Mouse (Mus musculus): ENCODE results near the gene Zbtb24. TPM values are rescaled to one million over a fixed set of nuclear protein-coding genes. Genes with fewer than 3 reads are reported as not detected.

Zbtb24 gene
- polyA plus RNA-seq, 1 experiment from 2014 or later = 16.9 TPM

DNA sequence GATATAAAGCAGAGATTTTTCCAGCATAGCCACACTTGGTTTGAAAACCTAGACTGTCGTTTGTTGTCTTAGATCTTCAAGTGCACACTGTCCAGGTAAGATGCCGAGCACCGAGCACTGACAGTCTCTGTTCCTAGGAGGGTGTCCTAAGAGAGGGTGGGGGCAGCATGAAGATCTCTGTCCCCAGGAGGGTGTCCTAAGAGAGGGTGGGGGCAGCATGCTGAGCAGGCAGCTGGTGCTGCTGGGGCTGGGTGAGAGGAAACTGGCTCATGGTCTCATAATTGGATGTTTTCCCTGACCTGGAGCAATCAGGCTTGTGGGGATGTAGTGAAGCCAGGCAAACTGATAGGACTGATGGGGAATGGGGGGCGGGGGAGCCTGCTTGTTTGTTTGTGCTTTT is 9.8 kb downstream of the Zbtb24 start:
- Histone ChIP-seq H3K27me3 (ENCODE audit: control insufficient read depth, insufficient read depth, low read length) (no peaks in the 10 kb centered on the region), H3K4me1 (ENCODE audit: control insufficient read depth, insufficient read depth, low read length) (no peaks in the 10 kb centered on the region), H3K27ac (ENCODE audit: low read depth, low read length) (no peak overlapping the region), H3K9ac (replicated peaks; ENCODE audit: low read depth, low read length) (no peak overlapping the region), H3K9me3 (ENCODE audit: control insufficient read depth, low read length) (no peaks in the 10 kb centered on the region), H3K4me3 (ENCODE audit: low read depth, low read length) (no peak overlapping the region), H3K4me2 (ENCODE audit: low read depth, low read length) (no peak overlapping the region), H3K36me3 (ENCODE audit: control insufficient read depth, insufficient read depth, low read length) (peaks cover 14% of the 10 kb centered on the region)
- ATAC-seq (ENCODE audit: low read depth) = no peak
- WGBS = 84% methylated on average over 4 of the region's 4 CpGs

DNA sequence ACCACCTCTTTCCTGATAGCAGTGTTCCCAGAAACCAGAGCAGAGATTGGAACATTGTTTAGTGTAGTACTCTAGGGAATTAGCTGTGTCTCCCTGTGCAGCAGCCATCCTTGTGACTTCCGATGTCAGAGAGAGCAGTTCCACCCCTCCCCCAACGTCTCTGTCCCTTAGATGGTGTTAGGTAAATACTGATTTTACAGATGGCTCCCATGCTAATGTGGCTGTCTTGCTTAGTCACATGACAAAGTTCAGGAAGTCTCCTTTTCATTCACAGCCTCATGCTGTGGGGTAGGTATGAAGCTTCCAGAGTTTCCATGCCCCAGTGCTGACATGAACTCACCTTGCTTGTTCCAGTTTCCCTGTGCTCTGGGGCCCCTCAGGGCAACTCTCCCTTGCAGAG is 10.3 kb downstream of the Zbtb24 start:
- Histone ChIP-seq H3K4me2 (ENCODE audit: low read depth, low read length) (no peak overlapping the region), H3K27ac (ENCODE audit: low read depth, low read length) (no peak overlapping the region), H3K4me3 (ENCODE audit: low read depth, low read length) (no peak overlapping the region), H3K4me1 (ENCODE audit: control insufficient read depth, insufficient read depth, low read length) (no peaks in the 10 kb centered on the region), H3K36me3 (ENCODE audit: control insufficient read depth, insufficient read depth, low read length) (peaks cover 14% of the 10 kb centered on the region), H3K9me3 (ENCODE audit: control insufficient read depth, low read length) (no peaks in the 10 kb centered on the region), H3K9ac (replicated peaks; ENCODE audit: low read depth, low read length) (no peak overlapping the region), H3K27me3 (ENCODE audit: control insufficient read depth, insufficient read depth, low read length) (no peaks in the 10 kb centered on the region)
- WGBS = 23% methylated on average over 2 of the region's 2 CpGs
- ATAC-seq (ENCODE audit: low read depth) = no peak

DNA sequence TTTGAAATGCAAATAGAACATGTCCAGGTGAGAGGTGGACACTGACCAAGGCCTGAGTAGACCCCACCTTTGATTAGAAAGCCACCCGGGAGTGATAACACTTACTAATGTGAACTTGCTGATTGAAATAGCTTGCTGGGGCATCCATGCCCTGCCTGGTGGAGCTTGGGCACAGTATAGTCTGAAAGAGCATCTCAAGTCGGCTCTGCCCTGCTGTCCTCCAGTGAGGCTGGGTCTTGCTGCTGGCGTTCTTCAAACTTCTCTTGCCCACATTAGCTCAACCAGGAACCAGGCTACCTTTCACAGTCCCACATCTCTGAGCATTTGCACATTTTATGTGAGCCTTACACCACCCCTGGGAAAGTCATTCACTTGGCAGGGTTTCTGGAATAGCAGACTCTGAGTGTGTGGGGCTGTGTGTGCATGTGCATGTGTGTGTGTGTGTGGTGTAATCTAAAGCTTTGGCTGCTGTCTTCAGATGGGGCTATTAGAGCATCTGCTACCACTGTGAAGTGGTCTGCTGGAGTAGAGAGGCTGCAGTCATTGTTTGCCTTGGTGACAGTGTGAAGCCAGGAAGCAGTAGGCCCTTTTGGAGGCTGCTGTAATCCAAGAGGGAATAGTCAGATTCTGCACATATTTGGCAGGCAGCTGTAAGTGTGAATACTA is 11.0 kb downstream of the Zbtb24 start:
- Histone ChIP-seq H3K9me3 (ENCODE audit: control insufficient read depth, low read length) (no peaks in the 10 kb centered on the region), H3K36me3 (ENCODE audit: control insufficient read depth, insufficient read depth, low read length) (peaks cover 16% of the 10 kb centered on the region), H3K4me2 (ENCODE audit: low read depth, low read length) (no peak overlapping the region), H3K9ac (replicated peaks; ENCODE audit: low read depth, low read length) (no peak overlapping the region), H3K4me1 (ENCODE audit: control insufficient read depth, insufficient read depth, low read length) (no peaks in the 10 kb centered on the region), H3K27me3 (ENCODE audit: control insufficient read depth, insufficient read depth, low read length) (no peaks in the 10 kb centered on the region), H3K27ac (ENCODE audit: low read depth, low read length) (no peak overlapping the region), H3K4me3 (ENCODE audit: low read depth, low read length) (no peak overlapping the region)
- 0 out of 2 replicates have a peak, but pooled peaks have one; percentile 17 for ATAC-seq (ENCODE audit: low read depth)
- WGBS = 90% methylated on average over 3 of the region's 3 CpGs

- peaks cover 9% of the 10 kb centered on the region for H3K36me3 ChIP-seq (ENCODE audit: control insufficient read depth, insufficient read depth, low read length)
Measured at GRCm38 (mm10) chr10:41464401-41464955, 14.3 kb downstream of the Zbtb24 start.

GRCm38 (mm10) chr10:41467325-41467724 is 17.1 kb downstream of the Zbtb24 start:
- H3K4me2 ChIP-seq (ENCODE audit: low read depth, low read length) = no peak overlapping the region
- no peaks in the 10 kb centered on the region for H3K27me3 ChIP-seq (ENCODE audit: control insufficient read depth, insufficient read depth, low read length)
- peaks cover 9% of the 10 kb centered on the region for H3K36me3 ChIP-seq (ENCODE audit: control insufficient read depth, insufficient read depth, low read length)
- WGBS = 11% methylated on average over 6 of the region's 6 CpGs
- no peak overlapping the region for H3K27ac ChIP-seq (ENCODE audit: low read depth, low read length)
- H3K9me3 ChIP-seq (ENCODE audit: control insufficient read depth, low read length) = no peaks in the 10 kb centered on the region
- ATAC-seq (ENCODE audit: low read depth) = no peak; the same call in 1 of the 2 replicates
- no peak overlapping the region for H3K9ac ChIP-seq (replicated peaks; ENCODE audit: low read depth, low read length)
- no peaks in the 10 kb centered on the region for H3K4me1 ChIP-seq (ENCODE audit: control insufficient read depth, insufficient read depth, low read length)
- H3K4me3 ChIP-seq (ENCODE audit: low read depth, low read length) = no peak overlapping the region

More at GRCm38 (mm10) chr10:41464401-41464955, 14.3 kb downstream of the Zbtb24 start:
- no peaks in the 10 kb centered on the region for H3K9me3 ChIP-seq (ENCODE audit: control insufficient read depth, low read length)
- no peak overlapping the region for H3K4me2 ChIP-seq (ENCODE audit: low read depth, low read length)
- no peak overlapping the region for H3K4me3 ChIP-seq (ENCODE audit: low read depth, low read length)
- H3K9ac ChIP-seq (replicated peaks; ENCODE audit: low read depth, low read length) = no peak overlapping the region
- H3K27me3 ChIP-seq (ENCODE audit: control insufficient read depth, insufficient read depth, low read length) = no peaks in the 10 kb centered on the region
- no peak overlapping the region for H3K27ac ChIP-seq (ENCODE audit: low read depth, low read length)
- no peak for ATAC-seq (ENCODE audit: low read depth)
- H3K4me1 ChIP-seq (ENCODE audit: control insufficient read depth, insufficient read depth, low read length) = no peaks in the 10 kb centered on the region
- 28% methylated on average over 15 of the region's 15 CpGs for WGBS

- Histone ChIP-seq H3K9ac (replicated peaks; ENCODE audit: low read depth, low read length) (no peak overlapping the region), H3K4me3 (ENCODE audit: low read depth, low read length) (no peak overlapping the region), H3K36me3 (ENCODE audit: control insufficient read depth, insufficient read depth, low read length) (peaks cover 6% of the 10 kb centered on the region; the same call in 1 of the 2 replicates), H3K27ac (ENCODE audit: low read depth, low read length) (no peak overlapping the region), H3K4me2 (ENCODE audit: low read depth, low read length) (no peak overlapping the region), H3K27me3 (ENCODE audit: control insufficient read depth, insufficient read depth, low read length) (no peaks in the 10 kb centered on the region), H3K4me1 (ENCODE audit: control insufficient read depth, insufficient read depth, low read length) (peaks cover under 1% of the 10 kb centered on the region; the same call in 1 of the 2 replicates), H3K9me3 (ENCODE audit: control insufficient read depth, low read length) (no peaks in the 10 kb centered on the region)
- no peak for ATAC-seq (ENCODE audit: low read depth)
- 84% methylated on average over 3 of the region's 3 CpGs for WGBS
Measured at GRCm38 (mm10) chr10:41470693-41471092, 20.5 kb downstream of the Zbtb24 start.

DNA sequence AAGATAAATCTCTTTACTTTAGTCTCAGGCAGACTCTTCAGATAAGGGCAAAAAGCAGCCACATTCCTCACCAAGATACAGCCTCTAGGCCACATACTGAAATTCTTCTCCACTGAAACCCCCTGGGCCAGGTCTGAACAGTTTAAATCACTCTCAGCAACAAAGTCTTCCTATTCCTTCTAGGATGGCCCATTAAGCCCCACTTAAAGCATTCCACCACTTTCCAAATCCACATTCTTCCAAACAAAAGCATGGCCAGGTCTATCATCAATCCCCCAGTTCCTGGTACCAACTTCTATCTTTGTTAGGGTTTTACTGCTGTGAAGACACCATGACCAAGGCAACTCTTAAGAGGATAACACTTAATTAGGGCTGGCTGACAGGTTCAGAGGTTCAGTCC is 22.4 kb downstream of the Zbtb24 start:
- Histone ChIP-seq H3K27me3 (ENCODE audit: control insufficient read depth, insufficient read depth, low read length) (no peaks in the 10 kb centered on the region), H3K36me3 (ENCODE audit: control insufficient read depth, insufficient read depth, low read length) (no peaks in the 10 kb centered on the region), H3K27ac (ENCODE audit: low read depth, low read length) (no peak overlapping the region), H3K4me1 (ENCODE audit: control insufficient read depth, insufficient read depth, low read length) (peaks cover 13% of the 10 kb centered on the region; the same call in 1 of the 2 replicates), H3K9me3 (ENCODE audit: control insufficient read depth, low read length) (no peaks in the 10 kb centered on the region), H3K4me2 (ENCODE audit: low read depth, low read length) (no peak overlapping the region), H3K4me3 (ENCODE audit: low read depth, low read length) (no peak overlapping the region), H3K9ac (replicated peaks; ENCODE audit: low read depth, low read length) (no peak overlapping the region)
- ATAC-seq (ENCODE audit: low read depth) = no peak

- 75% methylated on average over 5 of the region's 5 CpGs for WGBS
- Histone ChIP-seq H3K4me2 (ENCODE audit: low read depth, low read length) (no peak overlapping the region), H3K27me3 (ENCODE audit: control insufficient read depth, insufficient read depth, low read length) (no peaks in the 10 kb centered on the region), H3K4me1 (ENCODE audit: control insufficient read depth, insufficient read depth, low read length) (peaks cover 16% of the 10 kb centered on the region), H3K9me3 (ENCODE audit: control insufficient read depth, low read length) (no peaks in the 10 kb centered on the region), H3K36me3 (ENCODE audit: control insufficient read depth, insufficient read depth, low read length) (no peaks in the 10 kb centered on the region), H3K27ac (ENCODE audit: low read depth, low read length) (no peak overlapping the region), H3K9ac (replicated peaks; ENCODE audit: low read depth, low read length) (no peak overlapping the region), H3K4me3 (ENCODE audit: low read depth, low read length) (no peak overlapping the region)
- ATAC-seq (ENCODE audit: low read depth) = no peak
Measured at GRCm38 (mm10) chr10:41472962-41473481, 22.8 kb downstream of the Zbtb24 start.

DNA sequence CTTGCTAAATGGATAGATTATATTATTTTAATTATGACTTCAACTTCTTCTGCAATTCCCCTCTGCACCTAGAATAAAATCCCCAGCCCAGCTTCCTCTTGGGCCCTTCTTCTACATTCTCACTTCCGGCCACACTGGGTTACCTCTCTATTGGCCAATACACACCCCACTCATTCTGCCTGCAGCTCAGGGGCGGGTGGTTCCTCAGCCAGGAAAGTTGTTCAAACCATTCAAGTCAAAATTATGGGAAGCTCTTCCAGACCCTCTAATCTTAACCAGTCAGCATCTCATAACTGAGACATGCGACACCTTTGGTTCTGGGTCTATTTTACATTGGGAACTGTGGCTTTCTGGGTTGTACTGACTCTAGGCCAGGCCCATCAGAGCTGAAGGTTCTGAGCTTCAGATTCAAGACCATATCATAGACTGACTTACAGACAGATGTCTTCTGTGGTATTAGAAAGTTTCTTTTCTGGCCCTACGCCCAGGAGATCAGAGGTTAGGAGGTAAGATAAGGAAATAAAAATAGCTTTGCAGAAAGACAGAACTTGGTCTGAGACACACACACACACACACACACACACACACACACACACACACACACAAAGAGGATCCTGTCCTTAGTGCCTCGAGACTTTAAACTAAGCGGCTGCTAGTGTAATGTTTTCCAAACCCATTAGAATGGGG is 23.7 kb downstream of the Zbtb24 start:
- ATAC-seq (ENCODE audit: low read depth) = no peak
- H3K4me1 ChIP-seq (ENCODE audit: control insufficient read depth, insufficient read depth, low read length) = peaks cover 18% of the 10 kb centered on the region
- H3K36me3 ChIP-seq (ENCODE audit: control insufficient read depth, insufficient read depth, low read length) = no peaks in the 10 kb centered on the region
- H3K4me2 ChIP-seq (ENCODE audit: low read depth, low read length) = no peak overlapping the region
- H3K4me3 ChIP-seq (ENCODE audit: low read depth, low read length) = no peak overlapping the region
- WGBS = 83% methylated on average over 6 of the region's 6 CpGs
- no peak overlapping the region for H3K27ac ChIP-seq (ENCODE audit: low read depth, low read length)
- H3K9ac ChIP-seq (replicated peaks; ENCODE audit: low read depth, low read length) = no peak overlapping the region
- no peaks in the 10 kb centered on the region for H3K9me3 ChIP-seq (ENCODE audit: control insufficient read depth, low read length)
- H3K27me3 ChIP-seq (ENCODE audit: control insufficient read depth, insufficient read depth, low read length) = no peaks in the 10 kb centered on the region

Data from neural tube, embryonic 14.5 days (tissue).